Mouse (Mus musculus): ENCODE measurements at regions not wholly inside any gene's neighbourhood (a gene's known extent, or its start where the extent isn't known, plus 50 kb on each side); places are given as distances from the start of the nearest gene placed in this dataset.
A peak's percentile ranks its signal among the peaks of the same experiment; 100 is the strongest.

GRCm38 (mm10) chr6:76697146-76697891 lies 199.7 kb upstream of the Gm9008 start:
- Histone ChIP-seq H3K4me3 (no peak overlapping the region), H3K36me3 (no peaks in the 10 kb centered on the region), H3K4me1 (replicated peaks) (no peaks in the 10 kb centered on the region), H3K9me3 (no peaks in the 10 kb centered on the region), H3K9ac (no peak overlapping the region), H3K27me3 (no peaks in the 10 kb centered on the region), H3K27ac (replicated peaks) (no peak overlapping the region), H3K4me2 (no peak overlapping the region)
- no peak for ATAC-seq (ENCODE audit: low FRiP score, low read depth)
- WGBS, result 79% methylated on average over 6 of the region's 6 CpGs

- H3K9ac ChIP-seq, result no peak overlapping the region
- H3K27me3 ChIP-seq, result no peaks in the 10 kb centered on the region
- H3K36me3 ChIP-seq, result no peaks in the 10 kb centered on the region
- H3K27ac ChIP-seq (replicated peaks), result no peak overlapping the region
- no peak for ATAC-seq (ENCODE audit: low FRiP score, low read depth)
- WGBS, result 52% methylated on average over 2 of the region's 2 CpGs
- H3K4me2 ChIP-seq, result no peak overlapping the region
- H3K4me1 ChIP-seq (replicated peaks), result peaks cover 6% of the 10 kb centered on the region; the same call in 1 of the 2 replicates
- H3K9me3 ChIP-seq, result no peaks in the 10 kb centered on the region
- no peak overlapping the region for H3K4me3 ChIP-seq
Observed at GRCm38 (mm10) chr6:76688831-76689230, 191.2 kb upstream of the Gm9008 start.

GRCm38 (mm10) chr6:76639583-76639982 lies 142.0 kb upstream of the Gm9008 start:
- H3K4me2 ChIP-seq, result no peak overlapping the region
- WGBS, result 48% methylated on average over 1 of the region's 1 CpGs
- no peaks in the 10 kb centered on the region for H3K36me3 ChIP-seq
- no peak overlapping the region for H3K9ac ChIP-seq
- no peaks in the 10 kb centered on the region for H3K27me3 ChIP-seq
- no peaks in the 10 kb centered on the region for H3K9me3 ChIP-seq
- H3K27ac ChIP-seq (replicated peaks), result no peak overlapping the region
- no peak for ATAC-seq (ENCODE audit: low FRiP score, low read depth)
- no peaks in the 10 kb centered on the region for H3K4me1 ChIP-seq (replicated peaks)
- H3K4me3 ChIP-seq, result no peak overlapping the region

- Histone ChIP-seq H3K4me1 (replicated peaks) (no peaks in the 10 kb centered on the region), H3K4me2 (no peak overlapping the region), H3K4me3 (no peak overlapping the region), H3K27me3 (no peaks in the 10 kb centered on the region), H3K9ac (no peak overlapping the region), H3K36me3 (no peaks in the 10 kb centered on the region), H3K27ac (replicated peaks) (no peak overlapping the region), H3K9me3 (no peaks in the 10 kb centered on the region)
- 95% methylated on average over 4 of the region's 4 CpGs for WGBS
- ATAC-seq (ENCODE audit: low FRiP score, low read depth), result no peak
Observed at GRCm38 (mm10) chr6:76628379-76628778, 130.8 kb upstream of the Gm9008 start.

- H3K4me3 ChIP-seq, result no peak overlapping the region
Observed at GRCm38 (mm10) chr6:76621499-76621898, 123.9 kb upstream of the Gm9008 start.

GRCm38 (mm10) chr6:76620754-76621204 lies 123.2 kb upstream of the Gm9008 start:
- no peaks in the 10 kb centered on the region for H3K4me1 ChIP-seq (replicated peaks)
- H3K9me3 ChIP-seq, result no peaks in the 10 kb centered on the region
- peak; percentile 73 for ATAC-seq (ENCODE audit: low FRiP score, low read depth)

More at GRCm38 (mm10) chr6:76621499-76621898, 123.9 kb upstream of the Gm9008 start:
- no peak for ATAC-seq (ENCODE audit: low FRiP score, low read depth)
- H3K27ac ChIP-seq (replicated peaks), result no peak overlapping the region
- no peaks in the 10 kb centered on the region for H3K4me1 ChIP-seq (replicated peaks)
- no peak overlapping the region for H3K4me2 ChIP-seq
- H3K27me3 ChIP-seq, result no peaks in the 10 kb centered on the region
- H3K36me3 ChIP-seq, result no peaks in the 10 kb centered on the region
- no peaks in the 10 kb centered on the region for H3K9me3 ChIP-seq
- H3K9ac ChIP-seq, result no peak overlapping the region
- WGBS, result 89% methylated on average over 2 of the region's 2 CpGs

More at GRCm38 (mm10) chr6:76620754-76621204, 123.2 kb upstream of the Gm9008 start:
- Histone ChIP-seq H3K36me3 (no peaks in the 10 kb centered on the region), H3K9ac (no peak overlapping the region), H3K4me3 (no peak overlapping the region), H3K27ac (replicated peaks) (no peak overlapping the region), H3K27me3 (no peaks in the 10 kb centered on the region), H3K4me2 (no peak overlapping the region)
- 20% methylated on average over 6 of the region's 6 CpGs for WGBS
